Mouse (Mus musculus) spleen, adult 2 months (tissue): ENCODE results near the gene Aqp2.

Experiments
- CTCF ChIP-seq: fragments of 200-500 bp; IDR thresholded peaks from 2 replicates; pipeline ENCODE4 v1.5.1; 2011; ENCODE audit warnings: mild to moderate bottlenecking, inconsistent platforms; ENCODE audit not compliant: insufficient read depth, insufficient read length, insufficient replicate concordance; ENCODE audit errors: extremely low read depth
- POLR2A ChIP-seq: fragments of 200-500 bp; IDR thresholded peaks from 2 replicates; pipeline ENCODE4 v1.6.1; 2011; ENCODE audit warnings: low read depth, low read length, inconsistent platforms

GRCm38 (mm10) chr15:99567371-99567770 lies 11.5 kb upstream of the Aqp2 start:
- TF ChIP-seq CTCF (no peak), POLR2A (no peak)
